Mouse (Mus musculus): ENCODE data around the gene Sacm1l. TPM values are rescaled to one million over a fixed set of nuclear protein-coding genes. Genes with fewer than 3 reads are reported as not detected.

Gene Sacm1l
- total RNA-seq, 2 experiments from 2014 or later, result 32.2 to 32.8 TPM

DNA sequence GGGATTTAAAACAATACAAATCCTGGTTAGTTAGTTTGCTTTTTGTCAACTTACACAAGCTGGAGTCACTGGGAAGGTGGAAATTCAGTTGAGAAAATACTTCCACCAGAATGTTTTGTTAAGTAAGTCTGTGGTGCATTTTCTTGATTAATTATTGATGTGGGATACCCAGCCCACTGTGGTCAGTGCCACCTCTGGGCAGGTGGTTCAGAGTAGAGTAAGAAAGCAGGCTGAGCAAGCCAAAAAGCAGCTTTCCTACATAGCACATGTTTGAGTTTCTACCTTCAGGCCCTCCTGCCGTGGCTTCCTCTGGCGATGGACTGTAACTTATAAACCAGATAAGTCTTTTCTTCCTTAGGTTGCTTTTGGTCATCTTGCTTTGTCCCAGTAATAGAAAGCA lies 10.3 kb downstream of the Sacm1l start:
- ATAC-seq (replicated peaks; ENCODE audit: poor library complexity, severe bottlenecking), result no peak

DNA sequence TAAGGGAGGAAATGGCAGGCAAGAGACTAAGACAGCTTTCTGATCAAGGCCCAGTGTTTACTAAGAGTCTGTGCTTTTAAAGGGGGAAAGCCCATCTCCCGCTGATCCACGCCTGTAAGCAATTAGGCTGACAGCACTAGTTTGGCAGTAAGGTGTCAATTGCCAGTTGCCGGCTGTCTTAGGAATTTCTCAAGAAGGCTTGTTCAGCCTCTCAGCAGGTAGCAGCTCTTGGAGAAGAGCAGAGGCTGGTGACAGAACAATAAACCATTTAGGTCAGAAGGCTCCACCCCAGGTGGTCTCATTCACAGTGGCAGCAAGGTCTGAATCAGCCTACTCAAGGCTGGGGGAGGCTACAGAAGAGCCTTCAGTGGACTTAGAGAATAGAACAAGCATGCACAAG lies 25.0 kb downstream of the Sacm1l start:
- ATAC-seq (replicated peaks; ENCODE audit: poor library complexity, severe bottlenecking), result no peak

DNA sequence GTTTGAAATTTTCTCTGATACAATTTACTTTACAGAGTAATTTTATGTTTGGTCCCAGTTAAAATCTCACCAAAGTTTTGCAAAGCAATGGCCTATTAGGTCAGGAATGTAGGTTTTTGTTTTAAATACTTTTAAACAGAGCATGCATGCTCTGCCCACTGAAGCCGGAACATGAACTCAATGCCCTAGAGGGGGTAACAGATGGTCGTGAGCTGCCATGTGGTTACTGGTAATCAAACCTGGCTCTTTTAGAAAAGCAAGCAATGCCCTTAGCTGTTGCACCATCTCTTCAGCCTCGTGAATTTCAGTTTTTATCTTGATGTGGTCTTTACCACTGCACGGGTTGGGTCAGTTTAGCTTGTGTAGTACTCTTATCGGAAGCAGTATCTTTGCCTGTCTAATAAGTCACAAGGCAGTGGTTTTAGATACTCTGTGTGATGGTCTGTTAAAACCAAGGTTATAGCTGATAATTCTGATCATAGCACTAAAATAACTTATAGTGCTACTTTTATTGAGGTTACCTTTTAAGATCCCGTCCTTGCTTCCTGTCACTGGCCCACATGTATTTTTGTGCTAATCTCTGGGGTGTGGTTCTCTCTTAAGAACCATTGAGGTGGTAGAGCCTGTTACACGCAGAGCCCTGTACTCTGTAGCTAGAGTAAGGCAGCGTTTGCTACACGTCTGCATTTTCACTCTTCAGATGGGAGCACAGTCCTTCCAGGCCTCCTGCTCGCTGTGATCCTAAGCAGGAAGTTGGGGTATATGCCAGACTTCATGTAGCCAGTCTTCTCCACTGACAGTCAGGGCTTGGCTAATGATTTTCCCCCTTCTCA lies 48.0 kb downstream of the Sacm1l start:
- no peak; the same call in 1 of the 2 replicates for ATAC-seq (replicated peaks; ENCODE audit: poor library complexity, severe bottlenecking)

DNA sequence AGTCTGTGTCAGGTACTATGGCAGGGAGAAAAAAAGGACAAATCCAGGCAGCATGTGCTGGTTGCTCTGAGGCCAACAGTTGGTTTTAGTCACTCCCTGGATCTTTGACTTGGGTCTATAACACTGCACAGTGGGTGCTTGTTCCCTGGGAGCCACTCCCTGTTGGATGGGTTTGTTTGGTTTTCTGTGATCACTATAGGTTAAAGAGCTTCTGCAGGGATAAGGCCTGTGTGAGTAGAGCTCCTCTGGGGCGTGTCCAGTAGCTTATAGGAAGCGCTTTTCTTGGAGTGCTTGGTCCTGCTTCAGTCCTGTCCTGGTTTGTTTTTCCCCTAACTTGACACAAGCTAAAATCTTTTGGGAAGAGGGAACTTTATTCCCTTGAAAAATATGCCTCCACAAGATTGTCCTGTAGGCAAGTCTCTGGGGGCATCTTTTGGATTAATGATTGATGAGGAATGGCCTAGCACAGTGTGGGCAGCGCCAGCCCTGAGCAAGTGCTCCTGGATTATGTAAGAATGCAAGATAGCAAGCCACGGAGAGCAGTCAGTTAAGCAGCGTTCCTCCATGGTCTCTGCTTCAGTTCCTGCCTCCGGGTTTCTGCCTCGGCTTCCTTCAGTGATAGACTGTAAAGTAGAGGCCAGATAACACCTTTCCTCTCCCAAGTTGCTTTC lies 59.8 kb downstream of the Sacm1l start:
- no peak for ATAC-seq (replicated peaks; ENCODE audit: poor library complexity, severe bottlenecking)

DNA sequence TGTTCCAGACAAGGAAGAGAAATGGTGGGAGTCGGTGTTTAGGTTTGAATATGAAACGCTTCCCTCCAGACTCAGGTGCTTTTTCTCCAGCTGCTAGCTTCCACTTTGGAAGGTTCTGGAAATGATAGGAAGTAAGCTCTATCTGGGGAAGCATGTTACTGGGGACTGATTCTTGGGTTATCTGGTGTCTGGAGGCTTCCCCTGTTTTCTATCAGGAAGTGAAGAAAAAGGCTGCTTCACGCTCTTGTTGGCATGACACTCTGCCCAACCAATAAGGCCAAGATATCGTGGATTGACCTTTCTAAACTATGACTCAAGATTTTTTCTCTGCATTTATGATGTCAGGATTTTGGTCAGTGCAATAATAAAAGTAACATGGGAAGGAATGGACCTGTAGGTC lies 65.6 kb downstream of the Sacm1l start:
- no peak; the same call in 1 of the 2 replicates for ATAC-seq (replicated peaks; ENCODE audit: poor library complexity, severe bottlenecking)

GRCm38 (mm10) chr9:123596910-123597309 lies 67.4 kb downstream of the Sacm1l start:
- no peak for ATAC-seq (replicated peaks; ENCODE audit: poor library complexity, severe bottlenecking)

DNA sequence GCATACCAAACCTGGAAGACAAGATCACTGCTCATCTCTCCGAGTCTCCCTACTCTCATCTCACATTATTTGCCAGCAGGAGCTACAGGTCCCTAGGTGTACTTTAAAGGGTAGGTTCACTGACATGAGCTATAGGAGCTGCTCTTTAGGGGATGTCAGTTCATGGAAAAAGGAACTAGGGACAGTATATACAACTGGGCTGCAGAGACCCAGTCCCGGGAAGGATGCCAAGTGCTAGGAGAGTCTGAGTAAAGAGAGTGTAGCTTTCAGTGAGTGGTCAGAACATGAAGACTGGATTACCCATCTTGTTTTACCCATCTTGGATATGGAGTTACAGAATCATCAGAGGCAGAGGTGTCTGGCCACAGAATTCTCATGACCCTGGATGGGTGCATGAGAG lies 67.8 kb downstream of the Sacm1l start:
- no peak for ATAC-seq (replicated peaks; ENCODE audit: poor library complexity, severe bottlenecking)

- ATAC-seq (replicated peaks; ENCODE audit: poor library complexity, severe bottlenecking), result peak; percentile 96
These were observed 72.0 kb downstream of the Sacm1l start for GRCm38 (mm10) chr9:123601529-123601928.

DNA sequence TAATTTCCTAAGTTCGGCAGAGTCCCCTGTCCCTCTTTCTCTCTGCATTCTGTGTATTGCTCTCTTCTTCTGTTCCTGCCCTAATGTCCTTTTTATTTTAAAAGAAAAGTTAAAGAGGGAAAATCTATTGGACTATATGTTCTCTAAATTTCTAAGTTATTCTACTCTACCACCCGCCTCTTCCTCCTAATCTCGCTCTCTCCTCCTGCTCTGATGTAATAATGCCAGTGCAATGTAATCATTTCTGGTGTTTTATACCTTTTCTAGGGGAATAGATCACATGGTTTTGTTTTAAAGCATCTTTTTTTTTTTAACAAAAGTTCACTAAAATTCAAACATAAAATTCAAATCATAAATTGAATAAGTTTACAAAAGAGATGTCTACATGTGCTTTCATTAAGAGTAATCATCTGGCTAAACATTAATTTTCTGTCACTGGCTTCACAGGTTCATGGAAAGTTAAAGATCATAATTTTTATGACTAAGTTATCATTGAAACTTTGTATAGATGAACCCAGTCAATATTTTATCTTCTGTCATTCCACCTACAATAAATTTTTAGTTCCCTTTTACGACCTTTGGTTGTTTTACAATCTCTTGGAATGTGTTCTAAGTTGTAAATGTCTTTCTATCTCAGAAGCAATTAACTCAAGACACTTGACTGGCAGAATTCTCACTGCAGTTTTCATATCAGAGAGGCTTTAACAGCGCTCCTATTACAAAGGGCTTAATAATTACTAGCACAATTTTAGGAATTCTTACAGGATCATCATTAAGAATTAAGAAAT lies 90.9 kb downstream of the Sacm1l start:
- ATAC-seq (replicated peaks; ENCODE audit: poor library complexity, severe bottlenecking), result no peak

DNA sequence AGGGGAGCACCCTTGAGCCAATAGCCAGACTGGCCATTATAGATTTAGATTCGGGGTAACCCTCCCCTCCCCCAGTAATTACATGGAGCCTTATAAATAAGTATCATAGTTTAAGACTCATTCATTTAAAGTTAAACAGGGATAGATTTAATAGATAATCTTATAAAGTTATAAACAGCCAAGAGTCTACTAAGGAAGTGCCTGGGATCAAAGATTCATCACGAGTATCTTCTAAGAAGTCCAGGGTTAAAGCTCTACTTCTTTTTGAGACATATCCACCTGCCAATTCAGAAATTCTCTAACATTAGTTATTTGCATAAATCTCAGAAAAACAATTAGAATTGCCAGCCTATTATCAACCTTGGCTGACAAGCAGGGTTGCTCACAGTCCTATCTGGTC lies 95.2 kb downstream of the Sacm1l start:
- ATAC-seq (replicated peaks; ENCODE audit: poor library complexity, severe bottlenecking), result no peak

- no peak for ATAC-seq (replicated peaks; ENCODE audit: poor library complexity, severe bottlenecking)
These were observed 96.3 kb downstream of the Sacm1l start for GRCm38 (mm10) chr9:123625821-123626220.

- ATAC-seq (replicated peaks; ENCODE audit: poor library complexity, severe bottlenecking), result no peak
These were observed 102.1 kb downstream of the Sacm1l start for GRCm38 (mm10) chr9:123631666-123632065.

GRCm38 (mm10) chr9:123632281-123632680 lies 102.7 kb downstream of the Sacm1l start, which contains the start of gene Slc6a20b:
Gene Slc6a20b, minus strand, starts transcription at chr9:123632565.
- no peak for ATAC-seq (replicated peaks; ENCODE audit: poor library complexity, severe bottlenecking)

DNA sequence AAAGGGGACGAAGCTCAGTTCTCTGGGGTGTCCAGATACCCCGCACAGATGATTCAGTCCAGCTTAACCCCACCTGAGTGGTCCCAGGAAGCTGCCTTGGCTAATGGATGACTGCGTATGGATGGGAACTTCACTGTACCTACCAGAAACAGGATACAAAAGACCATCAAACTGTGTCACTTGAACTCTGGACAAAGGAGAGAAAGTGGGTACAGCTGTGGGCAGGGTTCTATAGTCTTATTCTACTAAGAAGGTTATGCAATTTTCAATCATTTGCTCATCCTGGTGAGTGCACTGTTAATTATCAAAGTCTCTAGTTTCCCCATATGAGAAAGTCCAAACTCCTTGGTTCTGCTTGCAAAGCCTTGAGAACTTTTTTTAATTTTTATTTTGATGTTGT lies 103.4 kb downstream of the Sacm1l start:
- ATAC-seq (replicated peaks; ENCODE audit: poor library complexity, severe bottlenecking), result no peak

DNA sequence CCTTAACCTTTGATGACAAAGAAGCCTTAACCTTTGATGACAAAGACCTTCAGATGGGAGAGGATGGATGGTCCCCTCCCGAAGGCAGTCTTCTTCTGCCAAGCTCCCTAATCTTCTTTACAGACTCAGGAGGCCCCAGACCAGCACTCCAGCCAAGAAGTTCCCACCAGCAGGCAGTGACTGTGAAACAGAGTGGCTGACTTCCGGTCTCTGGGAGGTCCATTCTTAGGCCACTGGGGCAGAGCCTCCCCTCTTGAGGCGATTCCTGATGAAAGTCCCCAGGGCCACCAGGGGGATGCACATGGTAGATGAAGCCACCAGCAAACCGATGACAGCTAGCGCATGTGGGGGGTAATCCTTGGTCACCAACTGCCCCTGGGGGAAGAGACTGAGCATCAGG lies 107.2 kb downstream of the Sacm1l start:
- ATAC-seq (replicated peaks; ENCODE audit: poor library complexity, severe bottlenecking), result no peak

GRCm38 (mm10) chr9:123638231-123638630 lies 108.7 kb downstream of the Sacm1l start:
- no peak for ATAC-seq (replicated peaks; ENCODE audit: poor library complexity, severe bottlenecking)

DNA sequence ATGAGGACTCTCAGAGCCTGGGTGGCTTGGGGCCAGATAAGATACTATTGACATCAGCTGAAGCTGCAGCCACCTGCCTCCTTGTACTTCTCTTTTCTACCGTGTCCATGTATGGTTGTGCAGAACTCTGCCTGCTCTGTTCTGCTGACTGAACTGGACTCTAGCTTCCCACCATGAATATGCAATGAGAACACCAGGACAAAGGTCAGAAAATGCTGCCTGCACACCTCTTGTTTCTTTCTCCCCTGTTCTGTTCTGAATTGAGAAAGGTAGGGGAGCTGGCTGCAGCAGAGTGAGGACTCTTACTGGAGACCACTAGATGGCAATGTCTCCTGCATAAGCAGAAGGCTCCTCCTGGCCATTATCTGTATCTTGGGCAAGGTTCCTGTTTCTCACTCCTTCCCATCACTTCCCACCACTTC lies 109.1 kb downstream of the Sacm1l start:
- ATAC-seq (replicated peaks; ENCODE audit: poor library complexity, severe bottlenecking), result peak; percentile 78

DNA sequence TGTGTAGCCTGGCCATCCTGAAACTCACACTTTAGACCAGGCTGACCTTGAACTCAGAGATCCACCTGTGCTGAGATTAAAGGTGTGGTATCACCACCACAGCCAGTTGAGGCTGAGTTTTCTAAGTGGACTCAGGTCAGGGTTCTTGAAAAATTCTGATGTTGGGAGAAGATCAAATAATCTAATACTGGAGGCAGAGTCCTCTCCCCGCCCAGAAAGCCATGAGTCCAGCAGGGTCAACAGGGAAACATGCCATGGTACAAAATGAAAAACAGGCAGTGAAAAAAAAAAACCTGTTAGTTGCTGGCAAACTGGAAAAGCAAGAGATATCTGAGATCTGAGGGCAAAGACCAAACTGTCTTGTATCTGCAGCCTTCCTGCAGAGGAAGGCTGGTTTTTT lies 110.5 kb downstream of the Sacm1l start:
- no peak for ATAC-seq (replicated peaks; ENCODE audit: poor library complexity, severe bottlenecking)
